Mouse (Mus musculus) Muller cell, postnatal 12 days (primary cell): ENCODE data around the gene Atp1b1.

Experiments
- DNase-seq: peaks from one replicate; pipeline ENCODE4 v3.0.0-alpha.2; 2015; ENCODE audit errors: inconsistent ontology term

Gene Atp1b1

GRCm38 (mm10) chr1:164467406-164467805 lies 9.3 kb upstream of the Atp1b1 start:
- DNase-seq, result no peak

GRCm38 (mm10) chr1:164461726-164462125 lies 3.6 kb upstream of the Atp1b1 start:
- peak; percentile 84 for DNase-seq

- DNase-seq, result no peak
Measured at GRCm38 (mm10) chr1:164460921-164461697, 3.0 kb upstream of the Atp1b1 start.

DNA sequence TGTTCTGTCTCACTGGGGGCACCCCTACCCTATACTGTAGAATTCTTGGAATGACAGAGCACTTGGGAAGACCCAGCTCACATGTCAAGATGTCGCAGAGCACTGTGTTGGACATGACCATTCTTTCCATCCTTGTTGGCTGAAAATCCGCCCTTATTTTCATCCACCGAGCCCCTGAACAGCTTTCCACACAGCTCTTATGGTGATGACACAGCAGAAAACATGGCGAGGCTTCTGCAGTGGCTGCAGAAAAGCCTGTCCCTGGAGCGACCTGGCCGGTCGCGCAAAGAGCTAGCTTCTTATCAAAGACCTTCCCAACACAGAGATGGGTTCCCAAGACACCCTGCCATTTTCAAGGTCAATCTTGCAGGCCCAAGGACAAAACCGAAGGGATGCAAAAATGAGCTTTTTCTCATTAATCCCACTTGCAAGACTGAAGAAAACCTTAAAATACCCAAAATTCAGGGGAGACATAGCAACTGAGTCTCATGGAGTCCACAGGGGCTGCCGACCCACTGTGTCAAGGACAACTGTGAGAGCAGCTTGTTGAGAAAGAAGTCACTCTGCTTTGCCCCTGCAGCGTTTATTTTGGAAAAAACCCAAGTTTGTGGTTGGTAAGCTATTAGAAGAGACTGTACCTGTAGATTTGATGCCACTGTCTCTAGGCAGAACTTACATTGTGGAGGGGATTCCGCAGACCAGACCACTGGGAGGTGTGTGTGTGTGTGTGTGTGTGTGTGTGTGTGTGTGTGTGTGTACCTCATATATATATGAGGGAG lies 1.2 kb upstream of the Atp1b1 start:
- no peak for DNase-seq

DNA sequence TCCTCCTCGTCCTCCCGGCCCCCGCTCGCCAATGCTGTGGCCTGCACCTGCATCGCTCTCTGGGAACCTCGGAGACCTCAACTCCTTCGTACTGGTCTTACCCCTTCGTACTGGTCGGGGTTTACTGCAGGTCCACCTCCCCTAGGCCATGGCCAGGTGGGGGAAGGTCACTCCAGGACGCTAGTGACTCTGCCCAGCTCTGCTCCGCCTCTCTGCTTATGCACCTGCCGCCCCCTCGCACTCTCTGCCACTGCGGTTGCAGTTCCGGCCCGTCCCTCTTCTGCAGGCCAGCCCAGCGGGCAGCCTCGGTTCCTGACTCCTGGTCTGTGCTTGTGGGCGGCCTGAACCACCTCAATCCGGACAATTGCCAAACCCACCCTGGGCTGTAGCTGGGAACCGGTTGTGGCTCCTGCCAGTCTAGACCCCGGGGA lies 481 bp upstream of the Atp1b1 start:
- no peak for DNase-seq

- DNase-seq, result peak; percentile 70
Measured at GRCm38 (mm10) chr1:164457531-164458244, 467 bp downstream of the Atp1b1 start.

DNA sequence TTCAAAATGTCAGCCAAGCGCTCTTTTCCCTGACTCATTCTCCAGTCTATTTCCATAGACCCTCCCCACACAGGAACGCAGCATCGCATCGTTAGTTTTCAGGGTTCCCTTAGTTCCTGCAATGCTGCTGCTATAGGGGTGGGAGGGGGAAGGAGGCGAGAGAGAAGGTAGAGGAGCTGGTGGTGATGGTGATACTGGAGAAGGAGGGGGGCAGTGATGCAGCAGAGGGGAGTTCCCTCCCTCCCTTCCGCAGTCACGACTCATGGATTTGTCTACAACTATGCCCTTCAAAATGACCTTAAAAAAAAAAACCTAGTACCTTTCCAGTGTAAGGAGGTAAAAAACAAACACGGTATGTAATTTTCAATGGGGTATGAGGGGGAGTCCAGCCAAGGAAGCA lies 1.4 kb downstream of the Atp1b1 start:
- DNase-seq, result no peak

DNA sequence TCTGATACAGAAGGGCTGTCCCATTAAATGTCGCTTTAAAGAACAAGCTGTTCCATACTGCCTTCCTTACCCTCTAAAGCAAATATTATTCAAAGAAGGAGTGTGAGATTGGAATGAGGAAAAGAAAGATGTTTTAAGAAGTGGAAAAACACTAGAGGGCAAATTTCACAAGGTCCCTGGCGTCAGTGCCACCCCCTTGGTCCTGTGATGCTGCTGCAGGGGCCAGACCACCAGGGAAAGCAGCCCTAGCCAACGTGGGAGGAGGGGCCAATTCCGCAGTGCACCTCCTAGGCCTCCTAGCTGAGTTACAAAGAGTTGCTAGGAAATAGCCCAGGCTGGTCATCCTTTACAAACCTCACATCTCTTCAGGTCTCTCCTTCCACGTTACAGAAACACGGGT lies 2.1 kb downstream of the Atp1b1 start:
- no peak for DNase-seq

DNA sequence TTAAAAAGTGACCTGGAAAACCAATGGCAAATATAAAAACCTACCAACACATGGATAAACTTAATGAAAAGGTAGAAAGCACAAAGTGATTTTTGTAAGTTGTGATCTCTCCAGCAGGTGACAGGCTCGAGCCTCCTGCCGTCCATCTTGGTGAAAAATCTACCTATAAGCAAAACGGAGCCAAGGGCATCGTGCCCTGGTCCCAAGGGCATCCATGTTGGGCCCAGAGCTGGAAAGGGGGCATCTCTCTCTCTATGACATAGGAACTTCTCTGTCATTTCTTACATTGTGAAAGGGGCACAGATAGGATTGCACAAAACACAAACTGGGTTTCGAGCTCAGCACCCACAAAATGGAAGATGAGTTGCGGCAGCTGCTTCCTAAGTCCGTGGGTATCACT lies 2.5 kb downstream of the Atp1b1 start:
- no peak for DNase-seq

GRCm38 (mm10) chr1:164454747-164455400 lies 3.3 kb downstream of the Atp1b1 start:
- DNase-seq, result no peak

- no peak for DNase-seq
Measured at GRCm38 (mm10) chr1:164453739-164454138, 4.4 kb downstream of the Atp1b1 start.

GRCm38 (mm10) chr1:164453146-164453545 lies 5.0 kb downstream of the Atp1b1 start:
- no peak for DNase-seq

DNA sequence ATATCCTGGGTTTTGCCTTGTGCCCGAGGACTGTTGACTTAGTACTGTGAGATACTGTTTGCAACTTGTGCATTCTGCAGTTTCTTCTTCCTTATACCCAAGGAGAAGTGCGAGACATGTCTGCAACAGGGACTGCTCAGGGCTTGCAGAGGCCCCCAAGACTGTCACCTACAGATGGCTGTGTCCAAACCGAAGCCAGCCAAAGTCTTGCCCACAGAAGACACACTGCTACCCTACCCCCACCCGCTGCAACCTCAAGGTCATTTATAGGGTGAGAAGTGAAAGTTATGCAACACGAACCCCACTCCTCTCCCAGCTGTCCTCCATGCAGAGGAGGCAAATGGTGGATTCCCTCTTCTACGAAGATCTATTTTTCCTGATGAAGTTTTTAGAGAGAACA lies 5.6 kb downstream of the Atp1b1 start:
- no peak for DNase-seq

GRCm38 (mm10) chr1:164451346-164451745 lies 6.8 kb downstream of the Atp1b1 start:
- peak; percentile 60 for DNase-seq

DNA sequence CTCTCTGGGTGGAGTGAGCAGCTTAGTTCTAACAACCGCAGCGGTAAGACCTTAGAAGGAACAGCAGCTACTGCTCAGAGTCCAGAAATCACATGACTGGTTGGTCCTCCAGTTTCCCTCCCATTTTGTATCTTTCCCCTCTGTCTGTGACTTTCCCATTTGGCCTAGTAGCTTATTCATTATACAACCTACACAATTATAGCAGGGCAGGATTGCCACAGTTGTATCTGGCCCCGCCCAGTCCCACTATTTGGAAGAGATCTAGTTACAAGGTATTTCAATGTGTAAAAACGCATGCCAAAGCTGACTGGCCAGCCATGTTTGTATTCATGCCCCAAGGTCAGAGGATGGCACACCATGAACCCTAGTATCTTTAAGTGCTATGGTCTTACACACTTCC lies 7.5 kb downstream of the Atp1b1 start:
- DNase-seq, result no peak

DNA sequence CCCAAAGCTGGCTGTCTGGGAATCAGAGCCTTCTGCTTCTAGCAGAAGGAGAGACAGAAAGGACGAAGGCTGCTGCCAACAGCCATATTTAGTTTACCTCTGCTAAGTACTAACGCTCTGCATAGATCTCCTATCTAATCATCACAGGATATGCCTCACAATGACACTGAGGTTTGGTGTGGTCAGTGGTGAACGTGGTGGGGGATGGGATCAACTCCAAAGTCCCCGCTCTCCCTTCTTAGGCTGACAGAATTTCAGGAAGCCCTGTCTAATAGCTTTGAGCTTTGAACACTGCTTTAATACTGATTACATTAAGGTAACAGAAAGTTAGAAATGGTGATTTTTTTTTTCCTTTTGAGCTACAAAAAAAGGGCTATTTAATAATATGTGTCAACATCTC lies 7.9 kb downstream of the Atp1b1 start:
- DNase-seq, result no peak

DNA sequence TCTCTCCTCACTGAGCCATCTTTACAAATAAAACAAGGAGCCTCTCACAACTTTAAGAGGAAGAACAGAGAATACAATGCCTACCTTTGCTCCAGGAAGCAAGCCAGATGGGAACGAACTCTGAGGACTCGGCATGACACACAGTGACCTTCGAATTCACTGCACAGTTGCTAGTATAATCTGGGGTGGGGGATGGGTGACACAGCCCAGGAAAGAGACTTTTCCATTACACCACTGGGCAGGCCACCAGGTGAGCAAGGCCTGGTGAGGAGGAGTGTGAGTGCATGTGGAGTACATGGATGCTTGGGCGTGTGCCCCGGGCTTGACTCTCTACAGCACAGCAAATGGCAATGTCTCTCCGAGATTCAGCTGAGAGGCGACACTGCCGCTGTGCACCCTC lies 8.5 kb downstream of the Atp1b1 start:
- DNase-seq, result no peak

- no peak for DNase-seq
Measured at GRCm38 (mm10) chr1:164447521-164447920, 10.6 kb downstream of the Atp1b1 start.

GRCm38 (mm10) chr1:164446535-164446934 lies 11.6 kb downstream of the Atp1b1 start:
- DNase-seq, result no peak

- DNase-seq, result no peak
Measured at GRCm38 (mm10) chr1:164445620-164446162, 12.5 kb downstream of the Atp1b1 start.

- DNase-seq, result no peak
Measured at GRCm38 (mm10) chr1:164441408-164441974, 16.7 kb downstream of the Atp1b1 start.
